Mouse (Mus musculus): Measurements from ENCODE around the gene Tmbim7.

DNA sequence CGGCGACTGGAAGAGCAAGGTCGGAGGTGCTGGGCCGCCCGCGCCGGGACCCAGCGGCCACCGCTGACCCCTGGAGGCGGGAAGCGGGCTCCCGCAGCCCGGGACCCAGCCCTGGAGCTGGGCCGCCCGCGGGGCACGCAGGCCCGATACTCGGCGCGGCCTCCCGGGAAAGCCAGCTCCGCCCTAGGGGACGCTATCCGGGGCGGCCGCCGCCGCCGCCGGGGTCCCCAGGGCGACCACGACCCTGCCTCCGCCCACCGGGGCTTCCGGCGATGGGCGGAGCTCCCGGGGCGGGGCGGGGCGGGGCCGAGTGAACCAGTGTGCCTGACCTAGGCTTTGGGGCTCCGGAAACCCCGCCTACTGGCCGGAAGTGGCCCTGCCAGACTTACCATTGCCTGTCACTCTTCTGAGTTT lies 3.3 kb upstream of the Tmbim7 start:
- TF ChIP-seq CTCF (conservative IDR thresholded peaks at IDR 0.05; ENCODE audit: low read length) = no peak
- TF ChIP-seq POU5F1 (IDR thresholded peaks at IDR 0.05; ENCODE audit: borderline replicate concordance, low read length) = no peak
- TF ChIP-seq NANOG (IDR thresholded peaks at IDR 0.05; ENCODE audit: borderline replicate concordance, low read length) = no peak

Measured in E14TG2a.4 (cell line).